Mouse (Mus musculus) midbrain, embryonic 14.5 days (tissue): Measurements from ENCODE around the gene 0610037L13Rik. TPM values are rescaled to one million over a fixed set of nuclear protein-coding genes. Genes with fewer than 3 reads are reported as not detected.

Experiments
- ATAC-seq: fragments of 200-750 bp; cut with Nextera tagmentation; 2 replicates; pipeline ENCODE4 v1.8.0; 2017; ENCODE audit warnings: moderate number of reproducible peaks, moderate library complexity; ENCODE audit not compliant: low FRiP score, low TSS enrichment
- DNase-seq: peaks from one replicate; pipeline ENCODE4 v3.0.0-alpha.2; 2015
- H3K27ac ChIP-seq: fragments of 300-500 bp; sonication (generic); replicated peaks from 2 replicates; pipeline ENCODE4 v1.5.1; 2014; ENCODE audit warnings: mild to moderate bottlenecking, low read depth, low read length, moderate library complexity
- H3K27me3 ChIP-seq: fragments of 300-500 bp; sonication (generic); 2 replicates; pipeline ENCODE4 v1.6.1; 2014; ENCODE audit warnings: low read length, control low read depth, mixed read lengths; ENCODE audit not compliant: control insufficient read depth, insufficient read depth
- H3K36me3 ChIP-seq: fragments of 300-500 bp; sonication (generic); 2 replicates; pipeline ENCODE4 v1.6.1; 2014; ENCODE audit warnings: low read length, control low read depth; ENCODE audit not compliant: control insufficient read depth, insufficient read depth
- H3K4me1 ChIP-seq: fragments of 300-500 bp; sonication (generic); 2 replicates; pipeline ENCODE4 v1.6.1; 2014; ENCODE audit warnings: mild to moderate bottlenecking, antibody characterized with exemption, low read length, control low read depth; ENCODE audit not compliant: control insufficient read depth, insufficient read depth
- H3K4me2 ChIP-seq: fragments of 300-500 bp; sonication (generic); 2 replicates; pipeline ENCODE4 v1.6.1; 2014; ENCODE audit warnings: mild to moderate bottlenecking, low read length, moderate library complexity
- H3K4me3 ChIP-seq: fragments of 300-500 bp; sonication (generic); replicated peaks from 2 replicates; pipeline ENCODE4 v1.5.1; 2014; ENCODE audit warnings: low read depth, low read length
- H3K9ac ChIP-seq: fragments of 300-500 bp; sonication (generic); replicated peaks from 2 replicates; pipeline ENCODE4 v1.6.1; 2014; ENCODE audit warnings: mild to moderate bottlenecking, low read length, moderate library complexity
- H3K9me3 ChIP-seq: fragments of 300-500 bp; sonication (generic); 2 replicates; pipeline ENCODE4 v1.6.1; 2016; ENCODE audit warnings: low read length, control low read depth, mixed read lengths; ENCODE audit not compliant: control insufficient read depth
- WGBS: fragments of 180-500 bp; shearing (Covaris S2); extraction: QIAGEN DNeasy Blood & Tissue Kit; methylation state at CpG from one replicate; pipeline ENCODE4 v1.1.7; 2014; 5-methylcytosine and 5-hydroxymethylcytosine counted together
- polyA plus RNA-seq: library from polyadenylated mRNA; unstranded; fragments of >200 nt; fragmentation: Nextera tagmentation; extraction: Ambion mirVana; gene quantifications from 2 replicates; pipeline ENCODE4 v1.2.1, GENCODE M21; 2014

Gene 0610037L13Rik
- polyA plus RNA-seq, 1 experiment from 2014 or later: 103 TPM

DNA sequence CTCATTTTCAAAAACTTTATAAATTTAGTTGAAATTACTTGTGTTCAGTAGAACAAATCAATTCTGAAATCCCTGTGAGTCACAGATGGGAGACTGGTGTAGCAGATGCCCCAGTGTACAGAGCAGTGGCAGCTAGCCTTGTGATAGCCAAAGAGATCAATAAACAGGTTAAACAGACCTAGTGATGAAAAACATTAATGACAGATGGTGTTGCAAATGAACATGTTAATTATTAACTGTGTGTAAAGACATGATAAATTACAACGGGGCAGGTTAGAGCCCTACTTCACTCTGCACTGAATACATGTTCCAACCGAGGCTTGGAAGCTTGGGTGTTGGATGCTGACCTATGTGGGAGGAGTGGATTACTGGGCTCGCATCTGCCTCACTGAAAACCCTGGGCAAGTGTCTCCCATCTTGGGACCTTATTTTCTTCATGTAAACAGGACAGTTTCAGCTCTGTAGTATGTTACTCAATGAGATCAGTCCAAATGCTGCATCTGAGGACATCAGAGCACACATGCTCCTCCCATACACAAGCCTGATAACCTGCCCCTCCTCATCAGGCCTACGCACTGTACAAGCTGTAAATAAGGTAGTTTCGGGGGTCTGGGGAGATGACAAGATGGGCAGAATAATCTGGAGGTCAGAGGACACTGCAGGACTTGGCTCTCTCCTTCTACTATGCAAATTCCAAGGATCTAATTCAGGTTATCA, 9.8 kb downstream of the 0610037L13Rik start:
- no peaks in the 10 kb centered on the region for H3K9me3 ChIP-seq
- no peak overlapping the region for H3K4me2 ChIP-seq
- H3K4me3 ChIP-seq: no peak overlapping the region
- no peak overlapping the region for H3K27ac ChIP-seq
- H3K27me3 ChIP-seq: no peaks in the 10 kb centered on the region
- DNase-seq (no peak), ATAC-seq (no peak)
- H3K36me3 ChIP-seq: peaks cover 38% of the 10 kb centered on the region
- no peak overlapping the region for H3K9ac ChIP-seq
- 93% methylated on average over 5 of the region's 5 CpGs for WGBS
- no peaks in the 10 kb centered on the region for H3K4me1 ChIP-seq

DNA sequence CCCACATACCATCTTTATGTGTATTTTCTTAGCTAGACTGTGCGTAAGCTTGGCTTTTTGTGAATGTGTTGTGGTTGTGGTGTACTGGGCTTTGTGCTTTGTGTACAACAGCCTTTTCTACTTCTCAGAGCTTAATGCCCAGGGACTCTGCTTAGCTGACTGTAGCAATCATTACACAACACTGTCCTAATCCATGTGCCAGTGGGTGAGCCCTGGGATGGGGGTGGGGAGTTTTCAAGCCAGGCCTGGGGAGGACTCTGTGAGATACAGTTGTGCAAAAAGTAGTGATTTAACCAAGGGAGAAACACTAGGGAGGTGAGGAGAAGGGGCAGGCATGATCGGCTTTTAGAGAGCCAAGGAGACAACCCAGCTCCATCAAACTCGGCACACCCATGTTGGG, 10.6 kb downstream of the 0610037L13Rik start:
- no peaks in the 10 kb centered on the region for H3K9me3 ChIP-seq
- H3K9ac ChIP-seq: no peak overlapping the region
- no peaks in the 10 kb centered on the region for H3K4me1 ChIP-seq
- DNase-seq: no peak
- no peak overlapping the region for H3K4me2 ChIP-seq
- H3K27ac ChIP-seq: no peak overlapping the region
- WGBS: 91% methylated on average over 3 of the region's 3 CpGs
- H3K27me3 ChIP-seq: no peaks in the 10 kb centered on the region
- peaks cover 34% of the 10 kb centered on the region for H3K36me3 ChIP-seq
- ATAC-seq: no peak
- H3K4me3 ChIP-seq: no peak overlapping the region

DNA sequence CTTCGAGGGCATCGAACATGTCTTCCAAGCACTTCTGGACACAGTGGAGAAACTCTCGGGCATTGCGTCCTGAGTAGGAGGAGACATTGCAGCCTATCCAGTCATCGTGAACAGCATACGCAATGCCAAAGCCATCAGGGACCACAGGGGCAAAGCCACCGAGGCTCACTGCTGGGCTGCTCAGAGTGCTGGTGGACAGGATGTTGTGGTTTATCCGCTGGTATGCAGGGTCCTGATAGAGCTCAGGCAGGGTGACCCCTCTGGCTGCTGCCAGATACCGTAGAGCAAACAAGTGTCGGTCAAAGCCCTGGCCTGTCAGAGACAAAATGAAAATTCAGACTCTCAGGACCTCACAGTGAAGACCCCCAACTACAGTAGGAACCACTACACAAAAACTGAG, 14.6 kb downstream of the 0610037L13Rik start:
- Histone ChIP-seq H3K4me1 (no peaks in the 10 kb centered on the region), H3K27me3 (no peaks in the 10 kb centered on the region), H3K4me3 (no peak overlapping the region), H3K9me3 (no peaks in the 10 kb centered on the region), H3K9ac (no peak overlapping the region), H3K27ac (no peak overlapping the region), H3K4me2 (no peak overlapping the region), H3K36me3 (0 out of 2 replicates have a peak, but pooled peaks cover 17% of the 10 kb centered on the region)
- ATAC-seq: no peak
- 96% methylated on average over 10 of the region's 10 CpGs for WGBS
- no peak for DNase-seq

DNA sequence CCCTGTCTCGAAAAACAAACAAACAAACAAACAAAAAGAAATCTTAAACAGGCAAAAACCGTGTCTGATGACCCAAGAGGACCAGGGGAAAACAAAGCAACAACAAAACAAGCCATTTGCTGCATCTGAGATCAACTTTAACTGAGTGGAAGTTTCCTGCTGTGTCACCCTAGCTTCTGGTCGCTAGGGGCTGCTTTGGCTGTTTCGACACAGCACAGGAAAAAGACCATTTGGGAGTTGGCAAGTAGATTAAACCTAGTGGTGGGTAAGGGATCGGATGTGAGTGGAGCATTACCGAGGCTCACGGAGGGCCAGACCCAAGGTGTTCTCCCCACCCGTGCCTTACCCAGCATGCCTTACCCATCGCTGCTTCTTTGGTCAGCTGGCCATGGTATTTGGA, 16.9 kb downstream of the 0610037L13Rik start:
- no peak overlapping the region for H3K4me3 ChIP-seq
- no peaks in the 10 kb centered on the region for H3K27me3 ChIP-seq
- no peaks in the 10 kb centered on the region for H3K9me3 ChIP-seq
- no peak overlapping the region for H3K27ac ChIP-seq
- no peak overlapping the region for H3K4me2 ChIP-seq
- ATAC-seq (no peak), DNase-seq (no peak)
- H3K4me1 ChIP-seq: no peaks in the 10 kb centered on the region
- peaks cover 30% of the 10 kb centered on the region for H3K36me3 ChIP-seq
- WGBS: 96% methylated on average over 9 of the region's 9 CpGs
- H3K9ac ChIP-seq: no peak overlapping the region

DNA sequence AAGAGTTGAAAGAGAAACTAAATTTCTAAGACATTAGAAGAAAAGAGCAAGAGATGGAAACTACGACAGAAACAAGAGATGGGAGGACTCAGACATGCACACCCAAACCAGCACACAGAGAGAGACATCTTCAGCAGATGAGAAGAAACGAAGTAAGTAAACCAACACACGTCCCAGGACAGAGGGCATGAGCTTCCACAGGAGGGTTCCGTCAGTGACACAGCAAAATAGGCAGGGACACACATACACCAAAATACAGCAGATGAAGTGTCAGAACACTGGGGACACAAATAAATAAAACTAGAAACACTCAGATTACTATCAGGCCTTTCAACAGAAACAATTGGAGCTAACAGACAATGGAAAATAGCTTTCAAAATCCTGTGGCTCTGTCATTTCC, 20.4 kb downstream of the 0610037L13Rik start:
- no peak for DNase-seq
- no peak overlapping the region for H3K9ac ChIP-seq
- no peak overlapping the region for H3K4me2 ChIP-seq
- H3K36me3 ChIP-seq: peaks cover 49% of the 10 kb centered on the region
- H3K4me1 ChIP-seq: no peaks in the 10 kb centered on the region
- H3K4me3 ChIP-seq: no peak overlapping the region
- no peaks in the 10 kb centered on the region for H3K9me3 ChIP-seq
- H3K27me3 ChIP-seq: no peaks in the 10 kb centered on the region
- H3K27ac ChIP-seq: no peak overlapping the region
- 97% methylated on average over 4 of the region's 4 CpGs for WGBS
- no peak for ATAC-seq

DNA sequence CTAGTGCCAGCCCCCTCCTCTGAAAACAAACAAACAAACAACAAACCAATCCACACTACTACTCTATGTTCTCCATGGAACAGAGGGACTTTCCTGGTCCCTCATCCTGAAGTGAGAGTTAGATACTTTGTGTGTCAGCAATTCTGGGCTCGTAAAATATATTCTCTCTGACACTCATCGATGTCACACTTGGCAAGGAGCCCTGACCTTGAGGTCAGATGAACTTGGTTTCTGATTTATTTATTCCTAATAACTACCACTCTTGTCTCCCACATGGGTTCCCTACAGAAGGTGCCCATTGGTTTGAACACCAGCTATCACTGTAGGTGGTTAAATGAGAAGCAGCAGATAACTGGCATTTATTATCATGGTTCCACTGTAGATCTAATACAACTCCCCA, 30.7 kb downstream of the 0610037L13Rik start:
- Histone ChIP-seq H3K27me3 (no peaks in the 10 kb centered on the region), H3K4me3 (no peak overlapping the region), H3K4me1 (peaks cover 10% of the 10 kb centered on the region; the same call in 1 of the 2 replicates), H3K4me2 (no peak overlapping the region), H3K27ac (no peak overlapping the region), H3K9ac (no peak overlapping the region), H3K36me3 (no peaks in the 10 kb centered on the region), H3K9me3 (no peaks in the 10 kb centered on the region)
- ATAC-seq (no peak), DNase-seq (no peak)
- 96% methylated on average over 2 of the region's 2 CpGs for WGBS

DNA sequence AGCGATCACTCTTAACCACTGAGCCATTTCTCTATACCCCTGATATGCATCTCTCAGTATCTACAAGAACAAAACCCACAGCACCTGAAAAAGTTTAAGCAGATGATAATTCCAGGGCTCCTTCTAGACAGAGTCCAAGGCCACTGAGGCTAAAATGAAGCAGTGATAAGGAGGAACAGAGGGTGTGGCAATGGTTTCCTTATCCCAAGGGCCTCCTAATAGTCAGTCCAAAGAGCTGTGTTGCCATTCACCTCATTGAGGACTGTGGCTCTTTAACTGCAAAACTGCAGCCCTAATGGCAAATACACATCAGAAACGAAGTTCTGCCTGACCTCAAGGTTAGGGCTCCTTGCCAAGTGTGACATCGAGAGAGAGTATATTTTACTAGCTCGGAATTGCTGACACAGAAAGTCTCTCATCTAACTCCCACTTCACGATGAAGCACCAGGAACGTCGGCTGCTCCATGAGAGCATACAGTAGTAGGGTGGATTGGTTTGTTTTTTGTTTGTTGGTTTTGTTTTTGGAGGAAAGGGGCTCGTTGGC, 31.6 kb downstream of the 0610037L13Rik start:
- Histone ChIP-seq H3K9ac (no peak overlapping the region), H3K36me3 (no peaks in the 10 kb centered on the region), H3K4me3 (no peak overlapping the region), H3K27me3 (no peaks in the 10 kb centered on the region), H3K27ac (no peak overlapping the region), H3K9me3 (no peaks in the 10 kb centered on the region), H3K4me1 (peaks cover 10% of the 10 kb centered on the region; the same call in 1 of the 2 replicates), H3K4me2 (no peak overlapping the region)
- DNase-seq (no peak), ATAC-seq (no peak)
- WGBS: 92% methylated on average over 8 of the region's 8 CpGs

DNA sequence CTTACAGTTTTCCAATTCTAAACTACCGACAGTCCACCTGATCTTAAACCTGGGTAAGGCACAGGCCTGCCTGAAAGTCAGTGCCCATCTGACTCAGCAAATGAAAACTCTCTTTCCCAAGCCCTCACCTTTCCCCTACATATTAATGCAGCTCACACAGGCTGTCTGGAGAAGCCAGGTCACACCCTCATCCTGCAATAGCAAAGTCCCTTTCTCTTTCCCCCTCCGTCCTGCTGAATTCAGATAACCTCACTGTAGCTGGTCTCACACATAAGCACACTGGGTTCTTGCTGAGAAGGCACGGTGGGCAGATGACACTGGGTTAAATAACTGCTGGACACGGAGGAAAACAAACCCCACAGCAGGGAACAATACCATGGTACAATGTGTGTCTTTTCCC, 32.3 kb downstream of the 0610037L13Rik start:
- H3K4me3 ChIP-seq: no peak overlapping the region
- whole genome bisulfite sequencing: 61% methylated on average over 4 of the region's 4 CpGs
- ATAC-seq (no peak), DNase-seq (no peak)
- no peaks in the 10 kb centered on the region for H3K36me3 ChIP-seq
- no peak overlapping the region for H3K4me2 ChIP-seq
- no peak overlapping the region for H3K27ac ChIP-seq
- no peaks in the 10 kb centered on the region for H3K27me3 ChIP-seq
- peaks cover 10% of the 10 kb centered on the region; the same call in 1 of the 2 replicates for H3K4me1 ChIP-seq
- H3K9ac ChIP-seq: no peak overlapping the region
- no peaks in the 10 kb centered on the region for H3K9me3 ChIP-seq
